Mouse (Mus musculus) liver, postnatal 0 days (tissue): Measurements from ENCODE around the gene Tef. TPM values are rescaled to one million over a fixed set of nuclear protein-coding genes. Genes with fewer than 3 reads are reported as not detected.

Experiments
- ATAC-seq: fragments of 200-750 bp; cut with Nextera tagmentation; 2 replicates; pipeline ENCODE4 v1.8.0; 2017; ENCODE audit warnings: mild to moderate bottlenecking, moderate library complexity
- DNase-seq: peaks from one replicate; pipeline ENCODE4 v3.0.0-alpha.2; 2016
- H3K27ac ChIP-seq: fragments of 300-500 bp; sonication (generic); 2 replicates; pipeline ENCODE4 v1.5.1; 2014; ENCODE audit warnings: antibody characterized with exemption, moderate library complexity, mild to moderate bottlenecking, low read depth
- H3K27me3 ChIP-seq: fragments of 300-500 bp; sonication (generic); 2 replicates; pipeline ENCODE4 v1.6.1; 2014; ENCODE audit warnings: low read length, control low read depth, mixed read lengths; ENCODE audit not compliant: insufficient read depth
- H3K36me3 ChIP-seq: fragments of 300-500 bp; sonication (generic); replicated peaks from 2 replicates; pipeline ENCODE4 v1.6.1; 2014; ENCODE audit warnings: mild to moderate bottlenecking, control low read depth, low read length, moderate library complexity, mixed read lengths; ENCODE audit not compliant: insufficient read depth
- H3K4me1 ChIP-seq: fragments of 300-500 bp; sonication (generic); 2 replicates; pipeline ENCODE4 v1.6.1; 2014; ENCODE audit warnings: antibody characterized with exemption, mild to moderate bottlenecking, control low read depth; ENCODE audit not compliant: insufficient read depth
- H3K4me2 ChIP-seq: fragments of 300-500 bp; sonication (generic); 2 replicates; pipeline ENCODE4 v1.6.1; 2014; ENCODE audit warnings: low read depth, mild to moderate bottlenecking, low read length, moderate library complexity, mixed read lengths
- H3K4me3 ChIP-seq: fragments of 300-500 bp; sonication (generic); 2 replicates; pipeline ENCODE4 v1.5.1; 2014; ENCODE audit warnings: low read depth, low read length
- H3K9ac ChIP-seq: fragments of 300-500 bp; sonication (generic); replicated peaks from 2 replicates; pipeline ENCODE4 v1.6.1; 2014; ENCODE audit warnings: mild to moderate bottlenecking, moderate library complexity
- H3K9me3 ChIP-seq: fragments of 300-500 bp; sonication (generic); 2 replicates; pipeline ENCODE4 v1.6.1; 2016; ENCODE audit warnings: mild to moderate bottlenecking, control low read depth, low read length, mixed read lengths
- CTCF ChIP-seq: sonication (generic); IDR thresholded peaks from 2 replicates; pipeline ENCODE4 v1.5.1; 2016; ENCODE audit warnings: antibody characterized with exemption, low read depth
- EP300 ChIP-seq: IDR thresholded peaks from 2 replicates; pipeline ENCODE4 v1.6.1; 2016; ENCODE audit warnings: antibody characterized with exemption, low read depth, mild to moderate bottlenecking
- WGBS: fragments of 180-500 bp; shearing (Covaris S2); extraction: QIAGEN DNeasy Blood & Tissue Kit; methylation state at CpG from one replicate; pipeline ENCODE4 v1.1.7; 2014; ENCODE audit not compliant: insufficient replicate concordance; 5-methylcytosine and 5-hydroxymethylcytosine counted together
- polyA plus RNA-seq: library from polyadenylated mRNA; unstranded; fragments of >200 nt; fragmentation: Nextera tagmentation; extraction: Ambion mirVana; gene quantifications from 2 replicates; pipeline ENCODE4 v1.2.1, GENCODE M21; 2015

Gene Tef
- 14.0 and 16.3 TPM in 2 replicates for polyA plus RNA-seq

- DNase-seq: peak; percentile 98
- peak within 1 kb of the TSS; percentile 35 for H3K4me3 ChIP-seq
- H3K9ac ChIP-seq: peak within 1 kb of the TSS; percentile 57
- H3K36me3 ChIP-seq: no peaks in the 10 kb centered on the region
- no peaks in the 10 kb centered on the region for H3K9me3 ChIP-seq
- peak within 1 kb of the TSS; percentile 79 for H3K27ac ChIP-seq
- H3K4me2 ChIP-seq: peak within 1 kb of the TSS; percentile 75
- WGBS: 14% methylated on average over 17 of the region's 19 CpGs
- peaks cover 25% of the 10 kb centered on the region for H3K4me1 ChIP-seq
- peak; percentile 94 for ATAC-seq
- peak; percentile 56; the same call in 1 of the 2 replicates for TF ChIP-seq EP300
- TF ChIP-seq CTCF: peak; percentile 53
- no peaks in the 10 kb centered on the region for H3K27me3 ChIP-seq
These were observed at the start of gene Tef for GRCm38 (mm10) chr15:81802001-81802890. Tef (plus strand) TSS chr15:81802421.

DNA sequence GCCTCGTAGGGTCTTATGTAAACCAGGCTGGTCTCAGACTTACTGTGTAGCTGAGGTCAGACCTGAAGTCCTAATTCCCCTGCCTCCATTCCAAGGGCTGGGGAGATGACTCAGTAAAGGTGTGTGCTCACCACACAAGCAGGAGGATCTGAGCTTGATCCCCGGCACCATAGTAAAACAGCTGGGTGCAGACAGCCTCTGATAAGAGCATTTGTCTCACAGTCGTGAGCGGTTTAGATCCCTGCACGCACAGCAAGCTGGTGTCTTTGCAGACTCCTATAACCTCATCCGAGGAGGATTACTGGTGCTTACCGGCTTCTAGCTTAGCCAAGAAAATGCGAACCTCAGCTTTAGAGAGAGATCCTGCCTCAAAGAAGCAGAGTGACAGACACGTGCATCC lies 48.6 kb upstream of the Tef start:
- no peaks in the 10 kb centered on the region for H3K27me3 ChIP-seq
- no peak for ATAC-seq
- TF ChIP-seq CTCF (no peak), EP300 (no peak)

GRCm38 (mm10) chr15:81758701-81759100 lies 43.5 kb upstream of the Tef start:
- Histone ChIP-seq H3K27me3 (no peaks in the 10 kb centered on the region), H3K36me3 (0 out of 2 replicates have a peak, but pooled peaks cover 5% of the 10 kb centered on the region), H3K4me1 (peaks cover 6% of the 10 kb centered on the region; the same call in 1 of the 2 replicates), H3K4me2 (no peak overlapping the region), H3K27ac (no peak overlapping the region), H3K9me3 (no peaks in the 10 kb centered on the region), H3K4me3 (no peak overlapping the region), H3K9ac (no peak overlapping the region)
- ATAC-seq (no peak), DNase-seq (no peak)
- 87% methylated on average over 5 of the region's 5 CpGs for WGBS
- TF ChIP-seq EP300 (no peak), CTCF (no peak)

More for the DNA sequence above, 48.6 kb upstream of the Tef start:
- 77% methylated on average over 9 of the region's 9 CpGs for WGBS
- no peak for DNase-seq
- H3K4me3 ChIP-seq: no peak overlapping the region
- no peaks in the 10 kb centered on the region for H3K4me1 ChIP-seq
- H3K4me2 ChIP-seq: no peak overlapping the region
- no peak overlapping the region for H3K27ac ChIP-seq
- H3K36me3 ChIP-seq: 0 out of 2 replicates have a peak, but pooled peaks cover 5% of the 10 kb centered on the region
- H3K9ac ChIP-seq: no peak overlapping the region
- no peaks in the 10 kb centered on the region for H3K9me3 ChIP-seq

DNA sequence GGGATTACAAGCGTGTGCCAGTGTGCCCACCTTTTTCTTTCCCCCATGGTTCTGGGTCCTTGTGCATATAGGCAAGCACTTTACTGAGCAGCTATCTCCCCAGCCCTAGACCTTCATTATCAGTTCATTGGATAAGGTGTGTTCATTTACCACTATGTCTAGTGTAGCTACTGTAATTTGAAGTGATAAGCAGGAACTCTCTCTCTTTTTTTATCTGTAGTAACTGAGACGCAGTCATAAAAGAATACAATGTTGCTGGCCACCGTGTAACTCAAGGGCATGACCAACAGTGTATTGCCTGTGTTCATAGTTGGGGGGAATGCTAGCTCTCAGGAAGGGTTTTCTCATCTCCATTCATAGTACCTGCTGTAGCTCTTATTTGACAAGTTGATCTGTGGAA lies 42.7 kb upstream of the Tef start:
- DNase-seq (no peak), ATAC-seq (no peak)
- no peak overlapping the region for H3K4me3 ChIP-seq
- no peak for TF ChIP-seq CTCF
- no peak for TF ChIP-seq EP300
- no peaks in the 10 kb centered on the region for H3K9me3 ChIP-seq
- 0 out of 2 replicates have a peak, but pooled peaks cover 5% of the 10 kb centered on the region for H3K36me3 ChIP-seq
- no peak overlapping the region for H3K4me2 ChIP-seq
- no peak overlapping the region for H3K9ac ChIP-seq
- no peak overlapping the region for H3K27ac ChIP-seq
- H3K4me1 ChIP-seq: peaks cover 9% of the 10 kb centered on the region; the same call in 1 of the 2 replicates
- WGBS: 62% methylated on average over 3 of the region's 3 CpGs
- no peaks in the 10 kb centered on the region for H3K27me3 ChIP-seq

DNA sequence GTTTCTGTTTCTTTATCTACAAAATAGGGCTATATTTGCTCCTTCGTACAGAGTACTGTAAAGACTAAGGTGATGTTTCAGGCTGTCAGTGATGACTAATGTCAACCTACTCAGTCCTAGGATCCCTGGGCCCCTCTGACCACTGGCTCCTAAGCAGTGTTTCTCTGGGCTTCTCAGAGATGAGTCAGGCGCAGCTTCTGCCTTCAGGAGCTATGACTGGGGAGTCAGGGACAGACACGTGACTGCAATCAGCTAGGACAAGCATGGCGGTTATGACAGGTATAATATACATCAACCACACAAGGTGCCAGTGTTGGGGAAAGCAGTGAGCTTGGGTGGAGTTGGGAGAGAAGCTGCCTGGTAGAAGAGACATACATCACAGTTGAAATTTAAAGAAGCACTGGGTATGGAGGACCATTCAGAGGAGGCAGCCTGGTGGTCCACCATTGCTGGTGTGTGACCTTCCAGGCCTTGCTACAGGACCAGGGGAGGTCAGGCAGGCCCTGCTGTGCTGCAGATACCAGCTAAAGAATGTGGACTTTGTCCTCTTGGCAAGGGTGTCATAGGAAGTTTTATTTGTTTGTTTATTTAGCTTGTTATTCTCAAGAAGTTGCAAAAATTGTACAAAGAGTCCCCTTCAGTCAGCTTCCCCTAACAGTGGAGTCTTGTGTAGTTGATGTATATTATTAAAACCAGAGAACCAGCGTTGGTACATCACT lies 41.7 kb upstream of the Tef start:
- 77% methylated on average over 5 of the region's 5 CpGs for WGBS
- Histone ChIP-seq H3K9me3 (no peaks in the 10 kb centered on the region), H3K9ac (no peak overlapping the region), H3K4me1 (peaks cover 11% of the 10 kb centered on the region; the same call in 1 of the 2 replicates), H3K27ac (no peak overlapping the region), H3K27me3 (no peaks in the 10 kb centered on the region), H3K4me3 (no peak overlapping the region), H3K4me2 (no peak overlapping the region), H3K36me3 (no peaks in the 10 kb centered on the region)
- DNase-seq (no peak), ATAC-seq (peak; percentile 66)
- TF ChIP-seq CTCF (no peak), EP300 (no peak)

- no peaks in the 10 kb centered on the region for H3K27me3 ChIP-seq
- no peak for ATAC-seq
- no peaks in the 10 kb centered on the region for H3K36me3 ChIP-seq
- no peak overlapping the region for H3K4me3 ChIP-seq
- no peaks in the 10 kb centered on the region for H3K9me3 ChIP-seq
- H3K9ac ChIP-seq: no peak overlapping the region
- TF ChIP-seq EP300 (no peak), CTCF (no peak)
- DNase-seq: no peak
- peaks cover 15% of the 10 kb centered on the region; the same call in 1 of the 2 replicates for H3K4me1 ChIP-seq
- no peak overlapping the region for H3K27ac ChIP-seq
- WGBS: 83% methylated on average over 7 of the region's 7 CpGs
- H3K4me2 ChIP-seq: no peak overlapping the region
These were observed 40.8 kb upstream of the Tef start for GRCm38 (mm10) chr15:81761381-81761780.
